Mouse (Mus musculus) urinary bladder, postnatal 25 days (tissue): ENCODE measurements around the gene Nav3.

Experiments
- DNase-seq: peaks from one replicate; pipeline ENCODE4 v3.0.0; 2022; ENCODE audit warnings: low spot score

Nav3 gene

GRCm38 (mm10) chr10:110455838-110456493 is at the start of gene Nav3:
TSS of gene Nav3 (minus strand) at chr10:110456204.
- DNase-seq: peak; percentile 40

GRCm38 (mm10) chr10:110485306-110485705 is 29.3 kb upstream of the Nav3 start:
- DNase-seq: no peak

GRCm38 (mm10) chr10:110484822-110485221 is 28.8 kb upstream of the Nav3 start:
- DNase-seq: no peak

GRCm38 (mm10) chr10:110479189-110479588 is 23.2 kb upstream of the Nav3 start:
- DNase-seq: no peak

- no peak for DNase-seq
Measured at GRCm38 (mm10) chr10:110477689-110478314, 21.8 kb upstream of the Nav3 start.

- no peak for DNase-seq
Measured at GRCm38 (mm10) chr10:110474107-110474506, 18.1 kb upstream of the Nav3 start.

GRCm38 (mm10) chr10:110469445-110469844 is 13.4 kb upstream of the Nav3 start:
- no peak for DNase-seq

GRCm38 (mm10) chr10:110455063-110455837 is 754 bp downstream of the Nav3 start:
- no peak for DNase-seq

- no peak for DNase-seq
Measured at GRCm38 (mm10) chr10:110453566-110453965, 2.4 kb downstream of the Nav3 start.

GRCm38 (mm10) chr10:110440396-110440795 is 15.6 kb downstream of the Nav3 start:
- DNase-seq: no peak

GRCm38 (mm10) chr10:110431078-110431477 is 24.9 kb downstream of the Nav3 start:
- no peak for DNase-seq

GRCm38 (mm10) chr10:110429578-110429977 is 26.4 kb downstream of the Nav3 start:
- DNase-seq: no peak

GRCm38 (mm10) chr10:110429052-110429451 is 27.0 kb downstream of the Nav3 start:
- no peak for DNase-seq

- no peak for DNase-seq
Measured at GRCm38 (mm10) chr10:110421533-110421932, 34.5 kb downstream of the Nav3 start.

- DNase-seq: no peak
Measured at GRCm38 (mm10) chr10:110417003-110417402, 39.0 kb downstream of the Nav3 start.

- no peak for DNase-seq
Measured at GRCm38 (mm10) chr10:110415624-110416023, 40.4 kb downstream of the Nav3 start.

GRCm38 (mm10) chr10:110413281-110413897 is 42.6 kb downstream of the Nav3 start:
- no peak for DNase-seq

GRCm38 (mm10) chr10:110402950-110403349 is 53.1 kb downstream of the Nav3 start:
- DNase-seq: no peak

- no peak for DNase-seq
Measured at GRCm38 (mm10) chr10:110400642-110401041, 55.4 kb downstream of the Nav3 start.

GRCm38 (mm10) chr10:110398643-110399042 is 57.4 kb downstream of the Nav3 start:
- no peak for DNase-seq

GRCm38 (mm10) chr10:110386476-110387197 is 69.4 kb downstream of the Nav3 start:
- DNase-seq: no peak
